Mouse (Mus musculus) brown adipose tissue, adult 24 weeks (tissue): ENCODE results near the gene Rgmb. TPM values are rescaled to one million over a fixed set of nuclear protein-coding genes. Genes with fewer than 3 reads are reported as not detected.

ENCODE experiments used
- H3K27ac ChIP-seq: fragments of 200-500 bp; replicated peaks from 2 replicates; pipeline ENCODE4 v1.5.1; 2012; ENCODE audit warnings: low read depth, mild to moderate bottlenecking, low read length
- H3K4me1 ChIP-seq: fragments of 200-500 bp; 2 replicates; pipeline ENCODE4 v1.6.1; 2012; ENCODE audit warnings: low read length, mixed read lengths; ENCODE audit not compliant: control insufficient read depth, insufficient read depth, insufficient read length
- H3K4me3 ChIP-seq: fragments of 200-500 bp; 2 replicates; pipeline ENCODE4 v1.5.1; 2012; ENCODE audit warnings: low read depth, mild to moderate bottlenecking, low read length, moderate library complexity; ENCODE audit not compliant: insufficient read depth
- polyA plus RNA-seq: library from polyadenylated mRNA; stranded (reverse); fragments of >200 nt; gene quantifications from 2 replicates; pipeline ENCODE4 v1.2.4, GENCODE M21; 2012; ENCODE audit not compliant: missing spikeins, insufficient read depth, insufficient read length

The Rgmb gene
- polyA plus RNA-seq, 1 experiment = 8.0 TPM

DNA sequence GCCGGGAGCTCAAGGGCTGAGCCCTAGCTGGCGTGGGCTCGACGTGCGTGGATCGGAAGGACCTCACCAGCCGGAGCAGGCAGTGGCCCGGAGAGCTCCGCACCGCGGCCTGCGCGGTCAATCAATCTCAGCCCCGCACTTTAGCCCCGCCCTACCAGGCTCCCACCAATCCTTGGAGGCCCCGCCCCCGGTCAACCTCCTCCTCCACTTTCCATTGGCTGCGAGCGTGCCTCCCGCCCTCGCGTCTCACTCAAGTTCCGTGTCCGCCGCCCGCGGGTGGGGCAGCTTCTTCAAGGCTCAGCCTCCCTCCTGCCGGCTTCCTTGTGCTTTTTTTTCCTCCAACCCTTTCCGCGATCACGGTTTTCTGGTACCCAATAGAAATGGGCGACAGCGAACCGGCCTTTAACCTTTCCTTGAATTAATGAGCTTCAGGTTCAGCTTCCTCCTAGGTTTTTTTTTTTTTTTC is 4.4 kb downstream of the Rgmb start:
- Histone ChIP-seq H3K27ac (peak overlapping the region; percentile 78), H3K4me3 (peak overlapping the region; percentile 86), H3K4me1 (peaks cover 9% of the 10 kb centered on the region)

DNA sequence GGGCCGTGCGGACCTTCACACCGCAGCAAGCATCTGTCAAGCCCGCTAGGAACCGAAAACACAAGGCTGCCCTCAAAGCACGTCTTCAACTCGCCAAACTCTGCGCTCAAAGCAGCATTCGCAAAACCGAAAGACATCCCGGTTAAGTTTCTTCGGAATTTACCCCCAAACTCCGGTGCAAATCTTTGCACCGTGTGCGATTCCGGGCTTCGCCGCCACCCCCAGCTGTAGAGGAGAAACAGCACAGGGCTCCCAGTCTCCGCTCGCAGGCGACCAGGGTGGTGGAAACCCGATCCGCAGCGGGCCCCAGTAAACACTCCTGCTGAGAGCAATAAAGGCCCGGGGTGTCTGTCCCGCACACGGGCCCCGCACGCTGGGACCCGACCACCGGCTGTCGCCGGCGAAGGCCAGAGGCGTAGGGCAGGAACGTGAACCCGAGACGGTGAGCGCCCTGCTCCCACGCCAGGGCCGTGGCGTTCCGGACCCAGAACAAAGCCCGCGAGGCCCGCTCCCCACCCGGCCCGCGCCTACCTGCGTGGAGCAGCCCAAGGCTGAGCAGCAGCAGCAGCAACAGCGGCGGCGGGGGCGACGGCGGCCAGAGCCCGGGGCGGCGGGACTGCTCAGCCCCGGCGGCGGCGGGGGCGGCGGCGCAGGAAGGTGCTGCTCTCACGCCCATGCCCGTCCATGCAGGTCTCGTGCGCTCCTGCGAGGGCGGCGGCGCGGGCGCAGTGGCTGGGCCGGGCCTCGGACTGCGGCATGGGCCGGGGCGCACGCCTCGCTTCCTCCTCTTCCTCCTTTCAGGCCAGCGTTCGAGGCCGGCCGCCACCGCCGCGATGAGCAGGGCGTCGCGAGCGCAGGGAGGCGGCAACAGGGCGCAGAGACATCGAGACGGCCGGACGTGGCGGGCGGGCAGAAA is 5.1 kb downstream of the Rgmb start:
- peak overlapping the region; percentile 76 for H3K27ac ChIP-seq
- H3K4me3 ChIP-seq = peak overlapping the region; percentile 86
- H3K4me1 ChIP-seq = peaks cover 12% of the 10 kb centered on the region

DNA sequence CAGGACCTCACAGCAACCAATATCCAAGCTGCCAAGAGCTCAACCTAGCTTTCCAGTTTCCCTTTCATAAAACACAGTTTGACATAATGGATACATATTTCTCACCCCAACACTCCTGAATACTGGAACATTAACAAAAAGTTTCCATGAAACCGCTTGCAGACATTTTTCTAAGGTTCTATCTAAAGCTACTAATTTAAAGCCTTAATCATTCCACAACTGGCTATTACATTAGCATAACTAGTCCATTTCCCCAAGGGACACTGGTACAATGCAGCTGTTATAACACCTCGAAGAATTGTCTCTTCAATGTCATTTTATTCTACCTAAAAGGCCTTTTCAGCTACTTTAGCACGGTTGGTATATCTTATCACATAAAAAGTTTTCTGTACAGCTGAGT is 6.0 kb downstream of the Rgmb start:
- H3K4me3 ChIP-seq = peak overlapping the region; percentile 59
- peaks cover 15% of the 10 kb centered on the region for H3K4me1 ChIP-seq
- H3K27ac ChIP-seq = peak overlapping the region; percentile 42

DNA sequence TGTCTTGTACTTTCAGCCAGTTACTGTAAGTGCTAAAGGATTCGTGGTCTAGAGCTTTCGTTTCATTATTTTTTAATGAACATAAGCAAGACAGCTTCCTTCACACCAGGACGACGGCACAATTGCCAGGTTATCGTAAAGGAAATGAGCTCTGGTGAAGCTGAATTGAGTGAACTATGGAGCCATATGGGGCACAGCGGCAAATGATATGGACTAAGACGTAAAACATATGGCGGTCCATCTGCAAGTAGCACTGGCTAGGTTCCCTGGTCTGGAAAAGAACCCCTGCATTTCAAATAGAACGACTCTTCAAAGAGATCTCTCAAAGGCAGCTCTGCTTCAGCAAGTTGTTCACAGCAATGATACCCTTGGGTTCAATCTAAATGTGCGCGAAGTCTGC is 6.5 kb downstream of the Rgmb start:
- Histone ChIP-seq H3K4me1 (peaks cover 15% of the 10 kb centered on the region), H3K27ac (peak overlapping the region; percentile 42), H3K4me3 (peak overlapping the region; percentile 59)

DNA sequence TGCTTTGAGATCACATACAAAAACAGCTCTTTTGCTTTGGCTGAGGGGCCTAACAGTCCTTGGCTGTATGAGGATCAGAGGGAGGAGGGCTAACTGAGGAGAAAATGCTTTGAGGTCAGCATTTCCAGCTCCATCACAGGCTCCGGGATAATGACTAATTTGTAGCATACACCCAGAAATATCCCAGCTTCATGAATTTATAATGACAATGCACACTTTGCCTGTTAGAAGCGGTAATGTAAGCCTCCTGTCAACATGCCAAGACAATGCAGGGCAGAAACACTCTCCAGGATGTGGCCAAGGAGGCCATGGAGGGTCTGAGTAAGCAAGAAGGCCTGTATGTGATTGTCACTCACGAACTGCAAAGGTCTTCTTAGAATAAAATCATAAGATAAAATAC is 7.0 kb downstream of the Rgmb start:
- H3K27ac ChIP-seq = peak overlapping the region; percentile 1; the same call in 1 of the 2 replicates
- H3K4me3 ChIP-seq = peak overlapping the region; percentile 59
- H3K4me1 ChIP-seq = peaks cover 17% of the 10 kb centered on the region

DNA sequence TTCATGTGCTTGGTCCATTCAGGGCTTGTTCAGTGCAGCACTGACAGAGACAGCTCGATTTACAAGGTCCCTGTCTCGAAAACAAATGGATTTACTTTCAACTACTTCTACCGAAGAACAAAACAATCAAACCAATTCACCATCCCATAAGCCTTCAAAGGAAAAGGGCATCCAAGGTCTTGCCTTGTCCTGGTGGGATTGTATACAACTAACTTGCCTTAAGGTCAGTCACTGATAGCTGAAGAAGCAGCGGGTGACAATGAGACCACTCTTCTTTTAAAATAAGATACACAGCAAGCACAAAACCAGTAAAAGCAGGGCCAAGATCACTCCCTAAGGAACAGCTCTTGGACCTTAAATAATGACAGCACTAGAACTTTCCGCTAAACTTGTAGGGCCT is 7.6 kb downstream of the Rgmb start:
- Histone ChIP-seq H3K27ac (no peak overlapping the region), H3K4me1 (peaks cover 20% of the 10 kb centered on the region), H3K4me3 (peak overlapping the region; percentile 1; the same call in 1 of the 2 replicates)

DNA sequence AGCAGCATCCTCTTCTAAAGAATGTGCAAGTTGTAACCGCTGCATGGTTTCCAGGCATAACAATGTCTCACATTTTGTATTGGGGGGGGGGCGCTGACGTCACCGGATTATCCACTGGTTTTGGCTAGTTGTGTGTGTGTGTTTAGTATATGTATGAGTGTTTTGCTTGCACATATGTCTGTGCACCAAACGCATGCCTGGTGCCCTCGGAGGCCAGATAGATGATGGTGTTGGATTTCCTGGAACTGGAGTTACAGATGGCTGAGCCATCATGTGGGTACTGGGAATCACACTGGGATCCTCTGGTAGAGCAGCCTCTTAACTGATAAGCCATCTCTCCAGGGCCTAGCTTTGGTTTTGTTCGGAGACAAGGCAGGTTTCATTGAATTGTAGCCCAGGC is 8.5 kb downstream of the Rgmb start:
- no peak overlapping the region for H3K27ac ChIP-seq
- no peak overlapping the region for H3K4me3 ChIP-seq
- peaks cover 20% of the 10 kb centered on the region for H3K4me1 ChIP-seq

DNA sequence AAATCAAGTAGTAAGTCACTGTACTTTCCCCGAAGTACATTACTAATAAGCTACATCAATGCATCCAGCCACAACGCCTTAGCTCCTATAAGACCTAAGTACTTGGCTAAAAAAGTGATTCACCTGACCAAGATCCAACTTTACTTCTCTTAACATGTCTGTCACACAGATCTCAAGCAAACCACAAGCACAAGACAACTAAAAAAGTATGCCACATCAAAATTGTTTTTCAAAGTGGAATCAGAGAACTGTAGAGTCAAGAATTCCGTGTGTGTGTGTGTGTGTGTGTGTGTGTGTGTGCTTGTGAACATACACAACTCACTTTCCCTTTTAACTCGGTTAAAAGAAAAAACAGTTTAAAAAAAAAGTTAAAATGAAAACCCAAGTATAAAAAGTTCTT is 9.1 kb downstream of the Rgmb start:
- peaks cover 23% of the 10 kb centered on the region for H3K4me1 ChIP-seq
- H3K27ac ChIP-seq = no peak overlapping the region
- no peak overlapping the region for H3K4me3 ChIP-seq

DNA sequence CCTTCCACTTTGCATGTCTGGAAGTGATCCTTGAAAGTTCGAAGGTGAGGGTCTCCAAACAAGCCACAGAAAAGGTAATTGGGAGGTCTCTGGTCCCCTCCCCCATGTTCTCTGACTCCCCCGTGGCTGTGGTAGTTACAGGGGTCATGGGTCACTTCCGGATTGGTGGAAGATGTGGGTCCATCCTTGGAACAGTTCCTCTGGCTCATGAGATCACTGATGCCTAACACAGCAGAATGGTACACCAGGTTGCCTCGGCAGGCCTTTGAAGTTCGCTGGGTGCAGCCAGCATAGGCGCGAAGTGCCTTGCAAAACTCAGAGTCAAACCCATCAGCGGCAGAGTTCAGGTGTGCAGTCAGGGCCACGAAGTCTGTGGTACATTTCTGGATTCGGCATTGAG is 10.1 kb downstream of the Rgmb start:
- Histone ChIP-seq H3K4me1 (peaks cover 23% of the 10 kb centered on the region), H3K4me3 (peak overlapping the region; percentile 32), H3K27ac (peak overlapping the region; percentile 87)

DNA sequence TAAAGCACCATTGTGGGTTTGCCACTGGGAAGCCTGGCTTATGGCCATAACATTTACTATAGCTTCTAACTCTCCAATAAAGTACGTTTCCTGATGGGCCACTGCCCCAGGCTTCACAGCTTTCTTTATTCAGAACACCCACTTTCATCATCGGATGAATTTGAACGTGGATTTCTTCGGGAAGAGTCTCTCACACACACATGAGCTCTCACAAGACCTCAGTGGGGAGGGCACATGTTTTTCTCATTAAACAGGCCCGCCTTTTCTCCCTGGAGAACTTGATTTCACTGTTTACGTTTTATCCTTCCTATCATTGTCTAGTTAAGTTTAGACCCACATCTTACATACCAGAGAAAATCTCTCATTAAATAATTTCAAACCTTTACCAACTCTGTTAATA is 10.7 kb downstream of the Rgmb start:
- Histone ChIP-seq H3K4me3 (peak overlapping the region; percentile 24), H3K4me1 (peaks cover 28% of the 10 kb centered on the region), H3K27ac (peak overlapping the region; percentile 87)

DNA sequence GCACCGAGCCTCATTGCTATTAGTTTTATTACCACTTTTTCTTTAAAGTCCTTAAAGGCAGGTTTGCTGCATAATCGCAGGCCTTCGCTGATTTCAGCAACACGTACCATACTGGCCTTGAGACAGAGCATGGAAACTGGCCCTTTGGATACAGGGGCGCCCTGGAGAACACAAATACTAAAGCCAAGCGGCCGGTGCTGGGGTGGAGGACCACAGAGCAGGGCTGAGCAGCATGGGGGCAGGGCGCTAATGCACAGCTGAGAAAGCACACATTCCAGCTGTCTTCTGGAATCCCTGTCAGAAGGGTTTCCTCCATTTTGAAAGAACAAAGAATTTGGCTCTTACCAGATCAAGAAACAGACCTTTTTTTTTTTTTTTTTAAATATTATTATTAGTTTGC is 12.5 kb downstream of the Rgmb start:
- H3K4me1 ChIP-seq = peaks cover 38% of the 10 kb centered on the region
- no peak overlapping the region for H3K4me3 ChIP-seq
- no peak overlapping the region for H3K27ac ChIP-seq

DNA sequence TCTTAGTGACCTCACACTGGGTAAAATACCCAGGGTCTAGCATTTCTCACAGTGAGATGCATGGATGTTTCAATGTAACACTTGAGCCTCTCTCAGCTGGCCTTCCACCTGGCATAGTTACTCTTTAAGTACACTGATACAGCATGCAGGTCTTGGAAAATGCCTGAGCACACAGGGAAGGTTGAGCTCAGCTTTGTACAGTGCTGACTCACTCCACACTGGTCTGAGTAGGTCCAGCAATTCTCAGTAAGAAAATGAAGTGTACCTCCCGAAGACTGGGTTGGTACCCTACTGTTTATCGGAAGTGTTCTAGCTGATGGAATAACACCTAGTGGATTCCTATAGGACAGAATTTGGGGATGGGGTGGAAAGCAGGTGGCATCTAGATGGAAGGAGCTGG is 13.2 kb downstream of the Rgmb start:
- Histone ChIP-seq H3K27ac (no peak overlapping the region), H3K4me3 (no peak overlapping the region), H3K4me1 (peaks cover 37% of the 10 kb centered on the region)

DNA sequence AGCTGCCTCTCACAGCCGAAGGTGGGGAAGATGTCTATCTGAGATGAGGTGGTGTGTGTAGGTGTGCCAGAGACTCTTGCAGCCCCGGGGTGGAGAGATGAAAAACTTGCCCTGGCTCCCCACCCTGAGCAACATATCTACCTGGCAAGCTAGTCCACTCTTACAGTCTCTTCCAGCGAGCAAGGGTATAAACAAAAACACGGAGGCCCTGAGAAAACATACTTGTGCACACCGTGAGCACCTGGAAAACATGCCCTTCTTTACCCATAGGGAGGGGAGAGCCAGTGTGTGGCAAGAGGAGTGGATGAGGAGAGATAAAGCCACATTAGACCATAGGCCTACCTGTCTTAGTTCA is 13.8 kb downstream of the Rgmb start:
- Histone ChIP-seq H3K4me1 (peaks cover 37% of the 10 kb centered on the region), H3K4me3 (no peak overlapping the region), H3K27ac (no peak overlapping the region)

DNA sequence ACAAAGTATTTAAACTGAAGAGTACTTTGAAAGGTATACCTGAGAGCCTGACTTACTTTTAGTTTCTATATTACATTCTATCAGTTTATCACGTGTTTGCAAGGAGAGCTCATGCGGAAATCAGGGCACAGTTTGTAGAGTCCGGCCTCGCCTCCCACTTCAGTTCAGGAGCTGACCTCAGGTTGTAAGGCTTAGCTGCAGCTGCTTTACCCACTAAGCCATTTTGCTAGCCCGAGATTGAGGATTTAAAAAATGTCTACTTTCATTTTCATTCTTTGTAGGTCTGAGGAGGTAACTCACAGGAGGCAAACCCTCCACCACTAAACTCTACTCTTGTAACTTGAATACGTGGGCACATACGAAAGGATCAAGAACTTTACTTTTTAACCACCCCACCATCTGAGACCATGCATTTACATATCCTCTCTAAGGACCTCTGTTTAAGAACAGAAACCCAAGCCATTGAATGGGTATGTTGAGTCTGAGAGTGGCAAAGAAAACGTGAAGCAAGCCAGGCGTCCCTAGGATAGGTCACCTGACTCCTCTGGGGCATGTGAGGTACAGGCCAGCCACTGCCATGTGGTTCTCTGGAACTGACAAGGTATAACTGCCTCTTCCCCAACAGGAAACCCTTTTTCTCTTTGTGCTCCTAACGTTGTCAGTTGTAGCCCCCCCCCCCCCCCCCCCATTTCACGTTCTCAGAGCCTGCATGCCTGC is 14.3 kb downstream of the Rgmb start:
- H3K4me3 ChIP-seq = no peak overlapping the region
- H3K27ac ChIP-seq = no peak overlapping the region
- peaks cover 38% of the 10 kb centered on the region for H3K4me1 ChIP-seq

DNA sequence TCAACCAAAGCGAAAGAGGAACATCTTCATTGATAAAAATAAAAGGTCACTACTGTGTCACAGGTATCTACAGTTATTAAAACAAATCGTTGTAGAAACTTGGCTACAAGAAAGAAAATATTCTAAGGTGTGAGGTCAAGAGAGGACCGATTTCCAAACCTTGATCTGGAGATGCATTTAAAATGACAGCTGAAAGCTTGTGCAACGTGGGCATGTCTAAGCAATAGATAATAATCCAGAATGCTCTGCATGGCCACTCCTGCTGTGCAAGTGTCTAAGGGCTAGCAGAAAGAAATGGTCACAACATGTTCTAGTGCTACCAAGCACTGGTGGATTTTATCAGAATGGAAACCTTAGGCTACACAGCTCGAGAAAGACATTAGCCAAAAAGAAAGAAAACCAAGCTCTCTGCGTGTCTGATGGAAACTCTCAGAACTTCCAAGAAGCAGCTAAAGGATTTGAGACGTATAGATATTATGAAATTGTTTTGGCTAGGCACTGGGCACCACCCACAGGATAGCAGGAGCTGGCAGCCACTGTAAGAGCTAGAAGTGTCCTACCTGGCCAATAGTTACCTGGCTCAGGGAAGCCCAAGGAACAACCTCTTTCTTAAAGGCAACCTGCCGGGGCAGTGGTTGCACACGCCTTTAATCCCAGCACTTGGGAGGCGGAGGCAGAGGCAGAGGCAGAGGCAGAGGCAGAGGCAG is 15.4 kb downstream of the Rgmb start:
- H3K4me1 ChIP-seq = peaks cover 33% of the 10 kb centered on the region
- H3K4me3 ChIP-seq = no peak overlapping the region
- no peak overlapping the region for H3K27ac ChIP-seq
